Mouse (Mus musculus) small intestine, adult 2 months (tissue): ENCODE measurements around the gene Mgll.

Experiments used
- CTCF ChIP-seq: fragments of 200-500 bp; IDR thresholded peaks from 2 replicates; pipeline ENCODE4 v1.5.1; 2012; ENCODE audit warnings: low read depth, mild to moderate bottlenecking, control low read depth, inconsistent platforms, low read length, moderate library complexity, mixed read lengths; ENCODE audit not compliant: insufficient replicate concordance, insufficient read length; ENCODE audit errors: extremely low read depth
- POLR2A ChIP-seq: fragments of 200-500 bp; IDR thresholded peaks from 2 replicates; pipeline ENCODE4 v1.6.1; 2012; ENCODE audit warnings: low read depth, mild to moderate bottlenecking, control low read depth, inconsistent platforms, low read length, moderate library complexity

- TF ChIP-seq CTCF, result no peak
- TF ChIP-seq POLR2A, result no peak
Measured at GRCm38 (mm10) chr6:88813832-88814231, 89.6 kb downstream of the Mgll start.
